10 mouse cellular contexts compared by ENCODE assay signal in genomic region chr3:122461512-122461881, GRCm38 (mm10).
A peak's percentile ranks its signal among the peaks of the same experiment; 100 is the strongest.
DNase-seq lines count a peak whose midpoint lies in the region; ATAC-seq and TF ChIP-seq lines count a peak whose summit lies in the region.
"Had no signal": no experiment of that assay in that cellular context is flagged by ENCODE, and none has a peak within 500 bp of the region (broad histone marks: within the 10 kb centered on the region; RNA-seq: fewer than 3 reads in every experiment).

No protein-coding gene starts in this region.

- DNase-seq in left cerebral cortex, adult 2 months (ENCODE audit: extremely low spot score in 1 of 2, low spot score in 2 of 2), result no peak
- DNase-seq in left cerebral cortex, postnatal 10 days (ENCODE audit: extremely low spot score in 1 of 2, low spot score in 2 of 2), result no peak
- peak; percentile 49 for DNase-seq in hindbrain, postnatal 0 days (ENCODE audit: low spot score)
- DNase-seq in liver, embryonic 11.5 days (ENCODE audit: low spot score), result no peak
- no peak for DNase-seq in layer of hippocampus, postnatal 36 days
- DNase-seq in adrenal gland, postnatal 36 days, result no peak
- DNase-seq: heart, adult 11 months; kidney, adult 8-10 months had no signal

- no peaks in the 10 kb centered on the region for H3K36me3 ChIP-seq in embryonic facial prominence, embryonic 15.5 days
- H3K36me3 ChIP-seq in hindbrain, postnatal 0 days (ENCODE audit: insufficient read depth, low read length), result no peaks in the 10 kb centered on the region
- H3K36me3 ChIP-seq in neural tube, embryonic 14.5 days (ENCODE audit: control insufficient read depth, insufficient read depth, low read length), result no peaks in the 10 kb centered on the region
- H3K36me3 ChIP-seq in liver, embryonic 11.5 days (ENCODE audit: control insufficient read depth, insufficient read depth, low read length), result no peaks in the 10 kb centered on the region

- ATAC-seq in embryonic facial prominence, embryonic 15.5 days (ENCODE audit: insufficient number of reproducible peaks, low FRiP score, low TSS enrichment, low read depth), result no peak
- ATAC-seq in hindbrain, postnatal 0 days, result peak; percentile 33; the same call in 1 of the 2 replicates
- ATAC-seq in neural tube, embryonic 14.5 days (ENCODE audit: low read depth), result peak; percentile 37; the same call in 1 of the 2 replicates
- ATAC-seq in liver, embryonic 11.5 days (replicated peaks; ENCODE audit: low FRiP score), result no peak

- H3K9me3 ChIP-seq in embryonic facial prominence, embryonic 15.5 days (replicated peaks), result no peaks in the 10 kb centered on the region
- no peaks in the 10 kb centered on the region for H3K9me3 ChIP-seq in hindbrain, postnatal 0 days (ENCODE audit: low read length)
- H3K9me3 ChIP-seq in neural tube, embryonic 14.5 days (ENCODE audit: control insufficient read depth, low read length), result no peaks in the 10 kb centered on the region
- H3K9me3 ChIP-seq in liver, embryonic 11.5 days (ENCODE audit: control insufficient read depth, low read length), result no peaks in the 10 kb centered on the region

- peak overlapping the region; percentile 24 for H3K4me2 ChIP-seq in embryonic facial prominence, embryonic 15.5 days (replicated peaks)
- H3K4me2 ChIP-seq in hindbrain, postnatal 0 days (ENCODE audit: low read depth, low read length), result peak overlapping the region; percentile 18; the same call in 1 of the 2 replicates
- H3K4me2 ChIP-seq in neural tube, embryonic 14.5 days (ENCODE audit: low read depth, low read length), result peak overlapping the region; percentile 26; the same call in 1 of the 2 replicates
- H3K4me2 ChIP-seq in liver, embryonic 11.5 days, result no peak overlapping the region

- H3K4me3 ChIP-seq in left cerebral cortex, adult 2 months, result no peak overlapping the region
- no peak overlapping the region for H3K4me3 ChIP-seq in embryonic facial prominence, embryonic 15.5 days (replicated peaks)
- no peak overlapping the region for H3K4me3 ChIP-seq in hindbrain, postnatal 0 days (ENCODE audit: low read length)
- no peak overlapping the region for H3K4me3 ChIP-seq in neural tube, embryonic 14.5 days (ENCODE audit: low read depth, low read length)
- no peak overlapping the region for H3K4me3 ChIP-seq in liver, embryonic 11.5 days (ENCODE audit: low read depth, low read length)

- peaks cover 20% of the 10 kb centered on the region for H3K4me1 ChIP-seq in embryonic facial prominence, embryonic 15.5 days
- peaks cover 14% of the 10 kb centered on the region for H3K4me1 ChIP-seq in hindbrain, postnatal 0 days (ENCODE audit: insufficient read depth, low read length)
- peaks cover 27% of the 10 kb centered on the region; the same call in 1 of the 2 replicates for H3K4me1 ChIP-seq in neural tube, embryonic 14.5 days (ENCODE audit: control insufficient read depth, insufficient read depth, low read length)
- H3K4me1 ChIP-seq in liver, embryonic 11.5 days (replicated peaks; ENCODE audit: control insufficient read depth, insufficient read depth, low read length), result peaks cover 2% of the 10 kb centered on the region; the same call in 1 of the 2 replicates

- no peak overlapping the region for H3K9ac ChIP-seq in embryonic facial prominence, embryonic 15.5 days
- no peak overlapping the region for H3K9ac ChIP-seq in hindbrain, postnatal 0 days (replicated peaks; ENCODE audit: low read length)
- no peak overlapping the region for H3K9ac ChIP-seq in neural tube, embryonic 14.5 days (replicated peaks; ENCODE audit: low read depth, low read length)
- no peak overlapping the region for H3K9ac ChIP-seq in liver, embryonic 11.5 days (ENCODE audit: low read depth, low read length)

- TF ChIP-seq CTCF in left cerebral cortex, adult 2 months (IDR thresholded peaks at IDR 0.05), result no peak
- no peak for TF ChIP-seq CTCF in hindbrain, postnatal 0 days (IDR thresholded peaks at IDR 0.05; ENCODE audit: low read depth)

- 32% methylated on average over 11 of the region's 11 CpGs for WGBS in embryonic facial prominence, embryonic 15.5 days
- 25% methylated on average over 11 of the region's 11 CpGs for WGBS in hindbrain, postnatal 0 days
- 14% methylated on average over 11 of the region's 11 CpGs for WGBS in neural tube, embryonic 14.5 days
- WGBS in liver, embryonic 11.5 days, result 82% methylated on average over 11 of the region's 11 CpGs

- intact Hi-C loops in left cerebral cortex, adult 2 months (cut with DNase I), result loop anchor here (5.0 kb wide), 1 partner anchor 176 kb away; no protein-coding TSS in a partner anchor
- intact Hi-C loops in left cerebral cortex, postnatal 10 days (cut with DNase I), result loop anchor here (5.0 kb wide), 4 partner anchors 156 to 441 kb away; partner anchors contain the start of genes Bcar3 and Fnbp1l

- peak overlapping the region; percentile 66 for H3K27ac ChIP-seq in left cerebral cortex, adult 2 months
- H3K27ac ChIP-seq in embryonic facial prominence, embryonic 15.5 days (replicated peaks), result peak overlapping the region; percentile 79
- peak overlapping the region; percentile 45 for H3K27ac ChIP-seq in hindbrain, postnatal 0 days
- peak overlapping the region; percentile 23 for H3K27ac ChIP-seq in neural tube, embryonic 14.5 days (ENCODE audit: low read depth, low read length)
- H3K27ac ChIP-seq in liver, embryonic 11.5 days (ENCODE audit: low read depth, low read length), result no peak overlapping the region

- no peaks in the 10 kb centered on the region for H3K27me3 ChIP-seq in embryonic facial prominence, embryonic 15.5 days
- no peaks in the 10 kb centered on the region for H3K27me3 ChIP-seq in hindbrain, postnatal 0 days (ENCODE audit: insufficient read depth, low read length)
- no peaks in the 10 kb centered on the region for H3K27me3 ChIP-seq in neural tube, embryonic 14.5 days (ENCODE audit: control insufficient read depth, insufficient read depth, low read length)
- no peaks in the 10 kb centered on the region for H3K27me3 ChIP-seq in liver, embryonic 11.5 days (replicated peaks; ENCODE audit: control insufficient read depth, insufficient read depth, low read length)

Comparison
In these comparisons a context has a peak if more than half of its experiments do, and no peak if none do; other contexts are left out.
1. ATAC-seq: peak in hindbrain, postnatal 0 days (single experiment) and neural tube, embryonic 14.5 days (single experiment); none in embryonic facial prominence, embryonic 15.5 days (single experiment) and liver, embryonic 11.5 days (single experiment).